Mouse (Mus musculus): ENCODE measurements at regions not wholly inside any gene's neighbourhood (a gene's known extent, or its start where the extent isn't known, plus 50 kb on each side); places are given as distances from the start of the nearest gene placed in this dataset.

DNA sequence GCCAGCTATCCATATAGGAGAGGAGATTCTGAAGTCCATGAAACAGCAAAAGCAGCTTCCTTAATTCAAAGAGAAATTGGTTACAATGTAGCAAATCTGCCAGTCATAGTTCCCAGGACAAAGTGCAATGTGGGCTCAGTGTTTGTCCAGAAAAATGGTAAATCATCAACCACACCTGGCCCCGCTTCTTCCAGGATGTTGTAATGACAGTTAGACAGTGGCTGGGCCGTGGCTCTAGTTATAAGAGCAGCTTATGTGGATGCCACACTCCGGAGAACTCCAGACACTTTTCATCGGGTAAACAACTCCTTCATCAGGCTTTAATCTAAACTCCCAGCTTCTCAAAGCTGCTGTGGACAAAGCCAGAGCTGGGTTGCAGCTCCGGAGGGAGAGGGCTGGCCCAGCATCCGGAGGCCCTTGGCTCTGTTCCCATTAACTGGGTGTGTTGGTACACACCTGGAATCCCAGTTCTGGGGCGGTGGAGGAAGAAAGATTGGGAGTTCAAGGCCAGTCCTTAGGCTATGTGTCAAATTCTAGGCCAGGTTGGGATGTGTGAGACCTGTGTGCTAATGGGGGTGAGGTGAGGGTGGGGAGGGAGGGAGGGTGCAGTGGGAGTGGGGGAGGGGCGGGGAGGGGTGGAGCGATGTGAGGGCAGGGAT lies 142.9 kb upstream of the Plekha5 start:
- no peaks in the 10 kb centered on the region for H3K9me3 ChIP-seq (ENCODE audit: control insufficient read depth, low read length)
- H3K4me2 ChIP-seq (ENCODE audit: low read length): no peak overlapping the region
- H3K9ac ChIP-seq (ENCODE audit: low read length): no peak overlapping the region
- no peaks in the 10 kb centered on the region for H3K27me3 ChIP-seq (ENCODE audit: control insufficient read depth, insufficient read depth, low read length)
- no peak overlapping the region for H3K4me3 ChIP-seq (ENCODE audit: control insufficient read depth in 1 of 2, insufficient read depth in 1 of 2, low read depth in 1 of 2, low read length in 2 of 2)
- 52% methylated on average over 9 of the region's 9 CpGs for WGBS
- H3K27ac ChIP-seq (replicated peaks in 1 of 2; ENCODE audit: control insufficient read depth in 1 of 2, insufficient read depth in 1 of 2, low read depth in 2 of 2, low read length in 2 of 2): no peak overlapping the region
- no peaks in the 10 kb centered on the region for H3K36me3 ChIP-seq (ENCODE audit: control insufficient read depth, insufficient read depth, low read length)
- peaks cover 7 to 9% of the 10 kb centered on the region in 2 experiments; a peak in 1 of 4 replicates for H3K4me1 ChIP-seq (ENCODE audit: control insufficient read depth in 2 of 2, insufficient read depth in 2 of 2, low read length in 2 of 2)
- ATAC-seq (ENCODE audit: insufficient number of reproducible peaks, insufficient read depth, low FRiP score, low read depth): no peak

DNA sequence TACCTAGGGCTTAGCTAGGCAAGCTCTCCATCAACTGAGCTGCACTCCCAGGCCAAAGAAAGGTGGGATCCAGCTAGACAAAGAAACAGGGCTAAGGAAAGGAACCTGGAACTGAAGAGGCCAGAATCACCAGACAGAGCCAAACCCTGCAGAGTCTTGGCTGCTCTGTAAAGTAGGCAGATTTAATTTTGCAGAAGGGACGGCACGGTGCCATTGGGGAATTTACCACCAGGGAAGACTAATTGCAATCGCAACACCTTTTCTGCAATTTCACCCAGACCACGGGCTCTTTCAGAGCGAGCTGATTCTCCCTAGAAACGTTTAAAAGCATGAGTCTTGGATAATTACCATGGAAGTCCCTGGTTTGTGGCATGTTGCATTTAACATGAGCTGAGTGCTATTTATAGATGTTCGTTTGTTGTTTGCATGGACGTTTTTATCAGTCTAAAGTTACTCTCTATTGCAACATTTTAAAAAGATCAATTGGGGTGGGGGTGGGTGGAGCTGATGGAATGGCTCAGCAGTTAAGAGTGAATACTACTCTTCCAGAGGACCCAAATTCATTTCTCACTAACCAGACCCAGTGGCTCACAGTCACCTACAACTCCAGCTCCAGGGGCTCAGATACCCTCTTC lies 144.0 kb upstream of the Plekha5 start:
- Histone ChIP-seq H3K4me3 (ENCODE audit: control insufficient read depth in 1 of 2, insufficient read depth in 1 of 2, low read depth in 1 of 2, low read length in 2 of 2) (no peak overlapping the region), H3K27me3 (ENCODE audit: control insufficient read depth, insufficient read depth, low read length) (no peaks in the 10 kb centered on the region), H3K4me2 (ENCODE audit: low read length) (no peak overlapping the region), H3K4me1 (ENCODE audit: control insufficient read depth in 2 of 2, insufficient read depth in 2 of 2, low read length in 2 of 2) (peaks cover 7 to 9% of the 10 kb centered on the region in 2 experiments; a peak in 1 of 4 replicates), H3K9ac (ENCODE audit: low read length) (no peak overlapping the region), H3K36me3 (ENCODE audit: control insufficient read depth, insufficient read depth, low read length) (no peaks in the 10 kb centered on the region), H3K27ac (replicated peaks in 1 of 2; ENCODE audit: control insufficient read depth in 1 of 2, insufficient read depth in 1 of 2, low read depth in 2 of 2, low read length in 2 of 2) (no peak overlapping the region), H3K9me3 (ENCODE audit: control insufficient read depth, low read length) (no peaks in the 10 kb centered on the region)
- 79% methylated on average over 8 of the region's 8 CpGs for WGBS
- ATAC-seq (ENCODE audit: insufficient number of reproducible peaks, insufficient read depth, low FRiP score, low read depth): no peak

DNA sequence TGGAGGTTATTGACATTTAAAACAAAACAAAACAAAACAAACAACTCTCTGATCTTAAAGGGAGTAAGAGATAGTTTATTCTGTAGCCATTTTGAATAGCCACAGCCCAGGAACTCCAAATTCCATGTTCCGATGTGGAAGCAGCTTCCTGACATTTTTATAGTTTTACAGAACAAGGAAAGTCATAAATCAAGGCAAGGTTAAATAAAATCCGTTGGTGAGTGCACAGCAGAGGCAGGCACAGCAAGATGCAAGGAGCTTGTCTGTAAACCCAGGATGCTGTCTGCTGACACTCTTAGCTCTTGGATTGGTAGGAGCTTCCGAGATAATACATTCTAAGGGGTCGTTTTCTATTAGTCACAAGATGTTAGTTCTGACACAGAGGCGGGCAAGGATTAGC lies 145.1 kb upstream of the Plekha5 start:
- no peak overlapping the region for H3K4me2 ChIP-seq (ENCODE audit: low read length)
- H3K27me3 ChIP-seq (ENCODE audit: control insufficient read depth, insufficient read depth, low read length): no peaks in the 10 kb centered on the region
- no peaks in the 10 kb centered on the region for H3K9me3 ChIP-seq (ENCODE audit: control insufficient read depth, low read length)
- ATAC-seq (ENCODE audit: insufficient number of reproducible peaks, insufficient read depth, low FRiP score, low read depth): no peak
- H3K9ac ChIP-seq (ENCODE audit: low read length): no peak overlapping the region
- H3K4me1 ChIP-seq (ENCODE audit: control insufficient read depth in 2 of 2, insufficient read depth in 2 of 2, low read length in 2 of 2): peaks cover 7 to 9% of the 10 kb centered on the region in 2 experiments; a peak in 1 of 4 replicates
- H3K27ac ChIP-seq (replicated peaks in 1 of 2; ENCODE audit: control insufficient read depth in 1 of 2, insufficient read depth in 1 of 2, low read depth in 2 of 2, low read length in 2 of 2): no peak overlapping the region
- 35% methylated on average over 5 of the region's 5 CpGs for WGBS
- H3K4me3 ChIP-seq (ENCODE audit: control insufficient read depth in 1 of 2, insufficient read depth in 1 of 2, low read depth in 1 of 2, low read length in 2 of 2): no peak overlapping the region
- no peaks in the 10 kb centered on the region for H3K36me3 ChIP-seq (ENCODE audit: control insufficient read depth, insufficient read depth, low read length)

DNA sequence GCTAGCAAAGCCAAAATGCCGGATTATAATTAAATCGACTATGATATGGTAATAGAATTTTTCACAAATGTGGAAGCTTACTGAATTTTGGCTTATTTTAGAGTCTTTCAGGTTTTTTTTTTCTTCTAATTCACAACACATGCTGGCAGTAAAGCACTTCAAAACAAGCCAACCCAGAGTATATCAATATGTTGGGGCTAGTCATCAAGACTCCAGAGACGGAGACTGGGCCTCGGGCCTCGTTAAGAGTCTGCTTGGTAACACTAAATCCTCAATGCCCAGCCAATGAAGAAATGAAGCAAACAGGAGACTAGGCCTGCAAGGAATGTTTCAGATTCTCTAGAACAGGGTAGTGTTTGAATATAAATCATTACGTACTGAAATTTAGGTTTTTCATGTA lies 153.3 kb upstream of the Plekha5 start:
- no peaks in the 10 kb centered on the region for H3K27me3 ChIP-seq (ENCODE audit: control insufficient read depth, insufficient read depth, low read length)
- no peak overlapping the region for H3K27ac ChIP-seq (replicated peaks in 1 of 2; ENCODE audit: control insufficient read depth in 1 of 2, insufficient read depth in 1 of 2, low read depth in 2 of 2, low read length in 2 of 2)
- no peak overlapping the region for H3K4me3 ChIP-seq (ENCODE audit: control insufficient read depth in 1 of 2, insufficient read depth in 1 of 2, low read depth in 1 of 2, low read length in 2 of 2)
- H3K9ac ChIP-seq (ENCODE audit: low read length): no peak overlapping the region
- WGBS: 84% methylated on average over 6 of the region's 6 CpGs
- H3K4me1 ChIP-seq (ENCODE audit: control insufficient read depth in 2 of 2, insufficient read depth in 2 of 2, low read length in 2 of 2): no peaks in the 10 kb centered on the region
- H3K9me3 ChIP-seq (ENCODE audit: control insufficient read depth, low read length): peaks cover 5% of the 10 kb centered on the region; the same call in 1 of the 2 replicates
- H3K36me3 ChIP-seq (ENCODE audit: control insufficient read depth, insufficient read depth, low read length): no peaks in the 10 kb centered on the region
- no peak for ATAC-seq (ENCODE audit: insufficient number of reproducible peaks, insufficient read depth, low FRiP score, low read depth)
- H3K4me2 ChIP-seq (ENCODE audit: low read length): no peak overlapping the region

DNA sequence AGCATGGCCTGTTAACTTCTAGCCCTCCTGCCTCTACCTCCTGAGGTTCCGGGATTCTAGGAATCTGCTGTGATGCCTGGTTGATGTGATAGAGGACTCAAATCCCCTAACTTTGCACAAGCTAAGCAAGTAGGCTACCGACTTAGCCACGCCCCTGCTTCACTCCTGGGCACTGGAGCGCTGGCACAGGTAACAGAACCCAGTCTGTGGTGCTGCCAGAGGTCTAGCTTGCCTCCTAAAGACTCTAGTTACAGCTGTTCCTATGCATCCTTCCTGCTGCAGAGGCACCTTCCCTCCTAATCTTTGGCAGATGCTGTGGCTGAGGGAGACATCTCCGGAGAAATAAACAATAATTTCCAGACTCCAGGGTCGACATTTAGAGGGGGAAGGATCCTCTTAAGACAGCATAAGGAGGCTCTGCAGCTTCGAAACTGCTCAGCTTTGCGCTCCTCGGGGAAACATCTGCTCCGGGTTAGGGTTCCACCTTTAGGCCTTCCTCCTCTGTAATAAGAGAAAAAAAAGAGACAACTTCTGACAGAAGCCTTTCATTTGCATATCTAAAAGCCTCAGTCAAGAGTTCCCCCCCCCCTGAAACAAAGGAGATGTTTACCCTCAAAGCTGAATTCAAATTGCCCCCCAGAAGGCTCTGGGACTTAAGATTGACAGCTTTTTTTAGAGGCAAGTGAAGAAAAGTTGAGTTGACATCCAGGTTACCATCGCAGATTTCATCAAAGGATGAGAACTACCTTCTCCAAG lies 155.4 kb upstream of the Plekha5 start:
- WGBS: 38% methylated on average over 11 of the region's 11 CpGs
- Histone ChIP-seq H3K4me3 (ENCODE audit: control insufficient read depth in 1 of 2, insufficient read depth in 1 of 2, low read depth in 1 of 2, low read length in 2 of 2) (no peak overlapping the region), H3K27me3 (ENCODE audit: control insufficient read depth, insufficient read depth, low read length) (no peaks in the 10 kb centered on the region), H3K4me2 (ENCODE audit: low read length) (no peak overlapping the region), H3K4me1 (ENCODE audit: control insufficient read depth in 2 of 2, insufficient read depth in 2 of 2, low read length in 2 of 2) (no peaks in the 10 kb centered on the region), H3K9me3 (ENCODE audit: control insufficient read depth, low read length) (peaks cover 5% of the 10 kb centered on the region; the same call in 1 of the 2 replicates), H3K9ac (ENCODE audit: low read length) (no peak overlapping the region), H3K36me3 (ENCODE audit: control insufficient read depth, insufficient read depth, low read length) (no peaks in the 10 kb centered on the region), H3K27ac (replicated peaks in 1 of 2; ENCODE audit: control insufficient read depth in 1 of 2, insufficient read depth in 1 of 2, low read depth in 2 of 2, low read length in 2 of 2) (no peak overlapping the region)
- no peak for ATAC-seq (ENCODE audit: insufficient number of reproducible peaks, insufficient read depth, low FRiP score, low read depth)

DNA sequence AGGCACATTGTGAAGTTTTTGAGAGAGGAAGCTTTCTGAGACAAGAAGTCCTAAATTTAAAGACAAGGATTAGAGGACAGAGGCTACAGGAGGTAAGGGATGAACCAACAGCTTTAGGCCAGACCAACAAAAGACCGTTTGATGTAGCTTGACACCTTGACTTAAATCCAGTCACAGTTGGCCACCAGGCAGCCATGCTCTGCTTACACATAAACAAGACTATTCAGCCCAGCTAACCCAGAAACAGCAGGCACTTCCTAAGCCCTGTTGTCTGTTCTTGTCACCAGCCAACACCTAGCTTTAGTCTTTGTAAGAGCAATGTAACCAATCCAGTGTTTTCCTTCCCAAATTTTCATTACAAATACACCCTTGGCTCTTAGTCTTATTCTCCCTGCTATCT lies 159.9 kb upstream of the Plekha5 start:
- Histone ChIP-seq H3K27ac (replicated peaks in 1 of 2; ENCODE audit: control insufficient read depth in 1 of 2, insufficient read depth in 1 of 2, low read depth in 2 of 2, low read length in 2 of 2) (no peak overlapping the region), H3K4me1 (ENCODE audit: control insufficient read depth in 2 of 2, insufficient read depth in 2 of 2, low read length in 2 of 2) (no peaks in the 10 kb centered on the region), H3K36me3 (ENCODE audit: control insufficient read depth, insufficient read depth, low read length) (no peaks in the 10 kb centered on the region), H3K4me2 (ENCODE audit: low read length) (no peak overlapping the region), H3K4me3 (ENCODE audit: control insufficient read depth in 1 of 2, insufficient read depth in 1 of 2, low read depth in 1 of 2, low read length in 2 of 2) (no peak overlapping the region), H3K9ac (ENCODE audit: low read length) (no peak overlapping the region), H3K9me3 (ENCODE audit: control insufficient read depth, low read length) (no peaks in the 10 kb centered on the region), H3K27me3 (ENCODE audit: control insufficient read depth, insufficient read depth, low read length) (no peaks in the 10 kb centered on the region)
- no peak for ATAC-seq (ENCODE audit: insufficient number of reproducible peaks, insufficient read depth, low FRiP score, low read depth)
- WGBS: 13% methylated on average over 1 of the region's 1 CpGs

DNA sequence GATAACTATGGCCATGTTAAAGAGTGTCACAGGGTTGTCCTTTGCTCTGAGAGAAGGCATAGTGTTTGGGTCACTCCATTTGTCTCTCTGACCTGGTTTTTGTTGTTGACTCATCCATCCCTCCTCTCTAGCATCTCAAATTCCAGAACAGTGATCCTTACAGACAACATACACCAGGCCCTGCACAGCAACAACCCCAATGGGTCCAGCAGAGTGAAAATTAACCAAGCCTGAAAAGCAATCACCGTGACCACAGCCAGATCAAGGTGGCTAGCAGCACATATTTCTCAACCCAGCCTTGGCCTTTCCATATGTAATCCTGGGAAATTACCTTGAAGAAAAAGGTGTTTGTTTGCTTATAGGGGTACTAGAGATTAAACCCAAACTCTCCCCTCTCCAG lies 162.0 kb upstream of the Plekha5 start:
- Histone ChIP-seq H3K4me3 (ENCODE audit: control insufficient read depth in 1 of 2, insufficient read depth in 1 of 2, low read depth in 1 of 2, low read length in 2 of 2) (no peak overlapping the region), H3K9me3 (ENCODE audit: control insufficient read depth, low read length) (no peaks in the 10 kb centered on the region), H3K4me2 (ENCODE audit: low read length) (no peak overlapping the region), H3K36me3 (ENCODE audit: control insufficient read depth, insufficient read depth, low read length) (no peaks in the 10 kb centered on the region), H3K4me1 (ENCODE audit: control insufficient read depth in 2 of 2, insufficient read depth in 2 of 2, low read length in 2 of 2) (no peaks in the 10 kb centered on the region), H3K27ac (replicated peaks in 1 of 2; ENCODE audit: control insufficient read depth in 1 of 2, insufficient read depth in 1 of 2, low read depth in 2 of 2, low read length in 2 of 2) (no peak overlapping the region), H3K27me3 (ENCODE audit: control insufficient read depth, insufficient read depth, low read length) (no peaks in the 10 kb centered on the region), H3K9ac (ENCODE audit: low read length) (no peak overlapping the region)
- ATAC-seq (ENCODE audit: insufficient number of reproducible peaks, insufficient read depth, low FRiP score, low read depth): no peak
- WGBS: 89% methylated on average over 1 of the region's 1 CpGs

Measured in heart, embryonic 14.5 days (tissue).